Mouse (Mus musculus) heart, embryonic 11.5 days (tissue): ENCODE measurements around the gene Ing3. TPM values are rescaled to one million over a fixed set of nuclear protein-coding genes. Genes with fewer than 3 reads are reported as not detected.

Experiments
- ATAC-seq: fragments of 200-750 bp; cut with Nextera tagmentation; replicated peaks from 2 replicates; pipeline ENCODE4 v1.8.0; 2017; ENCODE audit warnings: moderate library complexity; ENCODE audit not compliant: insufficient number of reproducible peaks, low FRiP score, low TSS enrichment
- H3K27ac ChIP-seq: fragments of 300-500 bp; sonication (generic); 2 replicates; pipeline ENCODE4 v1.5.1; 2014; ENCODE audit warnings: mild to moderate bottlenecking, low read depth, low read length
- H3K27me3 ChIP-seq: fragments of 300-500 bp; sonication (generic); 2 replicates; pipeline ENCODE4 v1.6.1; 2014; ENCODE audit warnings: mild to moderate bottlenecking, low read length, mixed read lengths; ENCODE audit not compliant: control insufficient read depth, insufficient read depth
- H3K36me3 ChIP-seq: fragments of 300-500 bp; sonication (generic); 2 replicates; pipeline ENCODE4 v1.6.1; 2014; ENCODE audit warnings: mild to moderate bottlenecking, low read length, moderate library complexity, mixed read lengths; ENCODE audit not compliant: control insufficient read depth, insufficient read depth
- H3K4me1 ChIP-seq: fragments of 300-500 bp; sonication (generic); 2 replicates; pipeline ENCODE4 v1.6.1; 2014; ENCODE audit warnings: low read length; ENCODE audit not compliant: control insufficient read depth, insufficient read depth
- H3K4me2 ChIP-seq: fragments of 300-500 bp; sonication (generic); 2 replicates; pipeline ENCODE4 v1.6.1; 2014; ENCODE audit warnings: mild to moderate bottlenecking, moderate library complexity
- H3K4me3 ChIP-seq: fragments of 300-500 bp; sonication (generic); 2 replicates; pipeline ENCODE4 v1.5.1; 2014; ENCODE audit warnings: low read depth, low read length
- H3K9ac ChIP-seq: fragments of 300-500 bp; sonication (generic); 2 replicates; pipeline ENCODE4 v1.6.1; 2014; ENCODE audit warnings: mild to moderate bottlenecking, low read depth, low read length, moderate library complexity
- H3K9me3 ChIP-seq: fragments of 300-500 bp; sonication (generic); replicated peaks from 2 replicates; pipeline ENCODE4 v1.6.1; 2016; ENCODE audit warnings: low read length; ENCODE audit not compliant: control insufficient read depth
- WGBS: fragments of 180-500 bp; shearing (Covaris S2); extraction: QIAGEN DNeasy Blood & Tissue Kit; methylation state at CpG from one replicate; pipeline ENCODE4 v1.1.7; 2014; ENCODE audit not compliant: insufficient replicate concordance; 5-methylcytosine and 5-hydroxymethylcytosine counted together
- polyA plus RNA-seq: library from polyadenylated mRNA; unstranded; fragments of >200 nt; fragmentation: Nextera tagmentation; extraction: Ambion mirVana; gene quantifications from 2 replicates; pipeline ENCODE4 v1.2.1, GENCODE M21; 2014

Gene Ing3
- polyA plus RNA-seq, 1 experiment from 2014 or later: 21.3 TPM

- WGBS: 83% methylated on average over 11 of the region's 11 CpGs
- H3K9me3 ChIP-seq: no peaks in the 10 kb centered on the region
- no peak overlapping the region for H3K4me2 ChIP-seq
- no peak for ATAC-seq
- no peak overlapping the region for H3K9ac ChIP-seq
- H3K36me3 ChIP-seq: no peaks in the 10 kb centered on the region
- no peaks in the 10 kb centered on the region for H3K27me3 ChIP-seq
- no peaks in the 10 kb centered on the region for H3K4me1 ChIP-seq
- no peak overlapping the region for H3K27ac ChIP-seq
- H3K4me3 ChIP-seq: no peak overlapping the region
These were observed 61.5 kb downstream of the Ing3 start for GRCm38 (mm10) chr6:22010761-22011281.

GRCm38 (mm10) chr6:22011546-22011945 is 62.2 kb downstream of the Ing3 start:
- Histone ChIP-seq H3K27me3 (no peaks in the 10 kb centered on the region), H3K9ac (no peak overlapping the region), H3K36me3 (no peaks in the 10 kb centered on the region), H3K4me3 (no peak overlapping the region), H3K27ac (no peak overlapping the region), H3K4me2 (no peak overlapping the region), H3K9me3 (no peaks in the 10 kb centered on the region), H3K4me1 (no peaks in the 10 kb centered on the region)
- 63% methylated on average over 2 of the region's 2 CpGs for WGBS
- ATAC-seq: no peak

GRCm38 (mm10) chr6:22012099-22012498 is 62.7 kb downstream of the Ing3 start:
- H3K4me1 ChIP-seq: no peaks in the 10 kb centered on the region
- H3K27me3 ChIP-seq: no peaks in the 10 kb centered on the region
- H3K27ac ChIP-seq: no peak overlapping the region
- no peaks in the 10 kb centered on the region for H3K36me3 ChIP-seq
- 73% methylated on average over 5 of the region's 5 CpGs for WGBS
- no peaks in the 10 kb centered on the region for H3K9me3 ChIP-seq
- ATAC-seq: no peak
- H3K9ac ChIP-seq: no peak overlapping the region
- H3K4me2 ChIP-seq: no peak overlapping the region
- H3K4me3 ChIP-seq: no peak overlapping the region

GRCm38 (mm10) chr6:22012501-22012900 is 63.1 kb downstream of the Ing3 start:
- ATAC-seq: no peak
- Histone ChIP-seq H3K4me3 (no peak overlapping the region), H3K9me3 (no peaks in the 10 kb centered on the region), H3K4me1 (no peaks in the 10 kb centered on the region), H3K9ac (no peak overlapping the region), H3K4me2 (no peak overlapping the region), H3K27me3 (no peaks in the 10 kb centered on the region), H3K27ac (no peak overlapping the region), H3K36me3 (no peaks in the 10 kb centered on the region)
- WGBS: 70% methylated on average over 5 of the region's 5 CpGs

- no peak overlapping the region for H3K9ac ChIP-seq
- no peak for ATAC-seq
- no peak overlapping the region for H3K4me3 ChIP-seq
- H3K36me3 ChIP-seq: no peaks in the 10 kb centered on the region
- 94% methylated on average over 3 of the region's 3 CpGs for WGBS
- no peaks in the 10 kb centered on the region for H3K9me3 ChIP-seq
- H3K4me2 ChIP-seq: no peak overlapping the region
- no peaks in the 10 kb centered on the region for H3K27me3 ChIP-seq
- H3K4me1 ChIP-seq: peaks cover 2% of the 10 kb centered on the region; the same call in 1 of the 2 replicates
- H3K27ac ChIP-seq: no peak overlapping the region
These were observed 64.0 kb downstream of the Ing3 start for GRCm38 (mm10) chr6:22013394-22013793.

GRCm38 (mm10) chr6:22014291-22014911 is 65.0 kb downstream of the Ing3 start:
- no peak for ATAC-seq
- Histone ChIP-seq H3K9me3 (no peaks in the 10 kb centered on the region), H3K4me2 (no peak overlapping the region), H3K36me3 (no peaks in the 10 kb centered on the region), H3K27me3 (no peaks in the 10 kb centered on the region), H3K4me1 (peaks cover 2% of the 10 kb centered on the region; the same call in 1 of the 2 replicates), H3K4me3 (no peak overlapping the region), H3K27ac (no peak overlapping the region), H3K9ac (no peak overlapping the region)
- 85% methylated on average over 6 of the region's 6 CpGs for WGBS

- H3K27me3 ChIP-seq: no peaks in the 10 kb centered on the region
- peaks cover 6% of the 10 kb centered on the region; the same call in 1 of the 2 replicates for H3K4me1 ChIP-seq
- no peak for ATAC-seq
- H3K27ac ChIP-seq: no peak overlapping the region
- 56% methylated on average over 7 of the region's 7 CpGs for WGBS
- H3K4me2 ChIP-seq: no peak overlapping the region
- H3K36me3 ChIP-seq: no peaks in the 10 kb centered on the region
- H3K4me3 ChIP-seq: no peak overlapping the region
- no peak overlapping the region for H3K9ac ChIP-seq
- H3K9me3 ChIP-seq: no peaks in the 10 kb centered on the region
These were observed 68.3 kb downstream of the Ing3 start for GRCm38 (mm10) chr6:22017631-22018030.

- no peak overlapping the region for H3K4me2 ChIP-seq
- no peaks in the 10 kb centered on the region for H3K27me3 ChIP-seq
- H3K36me3 ChIP-seq: no peaks in the 10 kb centered on the region
- H3K4me3 ChIP-seq: no peak overlapping the region
- no peak overlapping the region for H3K9ac ChIP-seq
- ATAC-seq: no peak
- WGBS: 49% methylated on average over 8 of the region's 8 CpGs
- H3K9me3 ChIP-seq: no peaks in the 10 kb centered on the region
- peaks cover 6% of the 10 kb centered on the region; the same call in 1 of the 2 replicates for H3K4me1 ChIP-seq
- H3K27ac ChIP-seq: 0 out of 2 replicates have a peak overlapping the region, but pooled peaks have one; percentile 10
These were observed 69.5 kb downstream of the Ing3 start for GRCm38 (mm10) chr6:22018768-22019445.
